In the genomic region with DNA sequence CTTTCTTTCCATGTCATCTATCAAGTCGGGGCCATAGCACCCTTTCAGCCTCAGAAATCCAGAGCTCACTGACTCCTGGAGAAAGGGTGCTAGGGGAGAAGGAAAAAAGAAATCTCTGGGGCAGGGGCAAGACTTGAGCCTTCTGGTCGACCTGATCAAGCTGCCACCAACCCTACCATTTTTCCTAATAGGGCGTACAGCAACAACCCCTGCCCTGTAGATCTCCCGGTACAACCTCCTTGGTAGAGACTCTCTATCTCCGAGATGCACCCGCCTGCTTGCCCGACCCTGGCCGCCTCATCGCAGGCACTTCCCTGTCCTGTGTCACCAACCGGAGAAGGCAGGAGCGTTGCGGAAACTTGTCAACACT, we compare ENCODE assay signal across 7 mouse cellular contexts. TPM values are rescaled to one million over a fixed set of nuclear protein-coding genes. Genes with fewer than 3 reads are reported as not detected.
DNase-seq lines count a peak whose midpoint lies in the region; ATAC-seq and TF ChIP-seq lines count a peak whose summit lies in the region.

No protein-coding gene starts in this region.

- H3K9ac ChIP-seq in lung, embryonic 14.5 days, result no peak overlapping the region

- no peak overlapping the region for H3K27ac ChIP-seq in lung, embryonic 14.5 days (ENCODE audit: low read depth)

- no peak for ATAC-seq in lung, embryonic 14.5 days (ENCODE audit: insufficient read depth)

- no peaks in the 10 kb centered on the region for H3K27me3 ChIP-seq in lung, embryonic 14.5 days (ENCODE audit: insufficient read depth, low read length)

- H3K36me3 ChIP-seq in lung, embryonic 14.5 days (ENCODE audit: insufficient read depth), result no peaks in the 10 kb centered on the region

- no peaks in the 10 kb centered on the region for H3K4me1 ChIP-seq in lung, embryonic 14.5 days (ENCODE audit: insufficient read depth)

- no peak overlapping the region for H3K4me3 ChIP-seq in lung, embryonic 14.5 days (ENCODE audit: low read depth, low read length)

- no peak for TF ChIP-seq CTCF in lung, embryonic 14.5 days (IDR thresholded peaks at IDR 0.05; ENCODE audit: low read depth)

- WGBS in lung, embryonic 14.5 days, result 1% methylated on average over 12 of the region's 12 CpGs

- peak; percentile 7 to 11 for DNase-seq in left cerebral cortex, adult 18-20 months (ENCODE audit: low spot score in 2 of 2)
- no peak for DNase-seq in left cerebral cortex, adult 8-10 months (ENCODE audit: low spot score in 2 of 2)
- DNase-seq in R1 (ENCODE audit: low read depth, low spot score), result peak; percentile 60
- peak; percentile 31 for DNase-seq in cerebellum, adult 9-11 months
- peak; percentile 18 to 49 for DNase-seq in kidney, postnatal 25 days
- DNase-seq in lung, embryonic 14.5 days, result peak; percentile 50
- DNase-seq in spleen, postnatal 36 days (ENCODE audit: low spot score in 2 of 2), result peak; percentile 68 to 70

- H3K4me2 ChIP-seq in lung, embryonic 14.5 days, result no peak overlapping the region

- H3K9me3 ChIP-seq in lung, embryonic 14.5 days (ENCODE audit: low read depth, low read length), result no peaks in the 10 kb centered on the region

RNA-seq across cellular contexts. Expression of a gene that starts 30.6 kb away (rescaled TPM):
- total RNA-seq in left cerebral cortex, adult 18-20 months (2021), result not detected
- total RNA-seq in left cerebral cortex, adult 8-10 months (2022), result not detected
- not detected in 2 replicates for polyA plus RNA-seq in lung, embryonic 14.5 days (2014; fragmentation: Nextera tagmentation; extraction: Ambion mirVana)

RNA-seq across cellular contexts. Expression of a gene that starts 38.0 kb away (rescaled TPM):
- total RNA-seq in left cerebral cortex, adult 18-20 months (2021), result 10 to 100 TPM; 30.1 to 34.8 TPM
- total RNA-seq in left cerebral cortex, adult 8-10 months (2022), result 10 to 100 TPM; 20.2 to 41.9 (median 31.7) TPM
- polyA plus RNA-seq in lung, embryonic 14.5 days (2014; fragmentation: Nextera tagmentation; extraction: Ambion mirVana), result 24.4 and 24.6 TPM in 2 replicates

Comparison
In these comparisons a context has a peak if more than half of its experiments do, and no peak if none do; other contexts are left out.
1. DNase-seq: peak in left cerebral cortex, adult 18-20 months (2 of 2), R1 (single experiment), cerebellum, adult 9-11 months (single experiment), kidney, postnatal 25 days (2 of 2), lung, embryonic 14.5 days (single experiment) and spleen, postnatal 36 days (2 of 2); none in left cerebral cortex, adult 8-10 months (0 of 2).